Mouse (Mus musculus) T-cell, adult 2 months (primary cell): Measurements from ENCODE around the gene Pdia3.
A peak's percentile ranks its signal among the peaks of the same experiment; 100 is the strongest.
"Not testable (repeated sequence)": the region's sequence is repeated elsewhere in the genome, so short reads cannot be mapped to it uniquely, and the experiment has no call there.

Source experiments
- DNase-seq: peaks from one replicate; pipeline ENCODE4 v3.0.0; 2022; ENCODE audit warnings: low spot score

Pdia3 gene

GRCm38 (mm10) chr2:121477491-121478266 is 64.1 kb downstream of the Pdia3 start:
- DNase-seq, result no peak

DNA sequence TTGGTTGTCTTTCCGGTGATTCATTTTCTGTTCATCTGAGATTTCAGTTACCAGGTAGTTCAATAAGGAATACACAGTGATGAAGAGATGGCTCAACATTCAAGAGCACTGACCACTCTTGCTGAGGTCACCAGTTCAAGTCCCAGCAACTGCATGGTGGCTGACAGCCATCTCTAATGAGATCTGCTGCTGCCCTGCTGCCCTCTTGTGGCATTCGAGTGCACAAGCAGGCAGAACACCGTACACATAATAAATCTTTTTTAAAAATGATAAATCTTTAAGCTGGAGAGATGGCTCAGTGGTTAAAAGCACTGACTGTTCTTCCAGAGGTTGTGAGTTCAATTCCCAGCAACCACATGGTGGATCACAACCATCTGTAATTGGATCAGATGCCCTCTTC is 66.9 kb downstream of the Pdia3 start:
- DNase-seq, result peak; percentile 38

GRCm38 (mm10) chr2:121480916-121481315 is 67.3 kb downstream of the Pdia3 start:
- DNase-seq, result not testable (repeated sequence)

- DNase-seq, result no peak
Measured at GRCm38 (mm10) chr2:121483576-121483975, 70.0 kb downstream of the Pdia3 start.

DNA sequence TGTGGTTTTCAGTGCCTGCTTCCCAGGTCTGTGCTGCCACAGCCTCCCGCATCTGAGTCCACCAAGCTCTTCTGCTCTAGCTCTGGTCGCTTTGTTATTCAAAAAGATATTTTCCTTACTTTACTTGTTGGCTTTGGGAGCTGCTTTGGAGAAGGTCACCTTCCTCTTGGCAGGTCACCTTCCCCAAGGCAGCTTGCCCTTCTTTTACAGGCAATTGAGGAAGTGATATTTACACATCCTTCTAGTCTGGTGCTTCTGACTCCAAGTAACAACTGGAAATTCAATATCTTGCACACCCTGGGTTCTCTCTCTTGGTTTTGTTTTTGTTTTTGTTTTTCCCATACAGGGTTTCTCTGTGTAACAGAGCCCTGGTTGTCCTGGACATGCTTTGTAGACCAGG is 70.8 kb downstream of the Pdia3 start:
- not testable (repeated sequence) for DNase-seq
